Mouse (Mus musculus) gastrocnemius, postnatal 36 days (tissue): ENCODE data around the gene Tmem270. TPM values are rescaled to one million over a fixed set of nuclear protein-coding genes. Genes with fewer than 3 reads are reported as not detected.
"Not testable (repeated sequence)": the region's sequence is repeated elsewhere in the genome, so short reads cannot be mapped to it uniquely, and the experiment has no call there.

Experiments
- DNase-seq, 2 experiments: peaks; one replicate each; pipeline ENCODE4 v3.0.0; 2022
- intact Hi-C: fragments of 180-260 bp; cut with DNase I; formaldehyde crosslinking; loops from one replicate; pipeline ENCODE4 v1.15.1; 2025
- long read RNA-seq, 2 experiments: library from polyadenylated mRNA; stranded (forward); transcript quantifications; one replicate each; pipeline ENCODE4 v2.0.0; 2021
- total RNA-seq, 2 experiments: library from RNA; stranded (reverse); gene quantifications; 2 replicates each; pipeline ENCODE4 v1.2.3; 2021

Gene Tmem270
- not detected for total RNA-seq
- long read RNA-seq, experiment 1 = 0 reads
- long read RNA-seq, experiment 2 = 0 reads

- intact Hi-C loops = loop anchor here (1.0 kb wide), 2 partner anchors 55 to 59 kb away; no protein-coding TSS in a partner anchor
Observed at GRCm38 (mm10) chr5:134906633-134907032, at the start of gene Tmem270. TSS of gene Tmem270 (minus strand) at chr5:134906733.

GRCm38 (mm10) chr5:134955491-134955890 is 49.0 kb upstream of the Tmem270 start:
- DNase-seq = no peak
- intact Hi-C loops = no loop called here

More at GRCm38 (mm10) chr5:134906633-134907032, at the start of gene Tmem270:
- DNase-seq = no peak

DNA sequence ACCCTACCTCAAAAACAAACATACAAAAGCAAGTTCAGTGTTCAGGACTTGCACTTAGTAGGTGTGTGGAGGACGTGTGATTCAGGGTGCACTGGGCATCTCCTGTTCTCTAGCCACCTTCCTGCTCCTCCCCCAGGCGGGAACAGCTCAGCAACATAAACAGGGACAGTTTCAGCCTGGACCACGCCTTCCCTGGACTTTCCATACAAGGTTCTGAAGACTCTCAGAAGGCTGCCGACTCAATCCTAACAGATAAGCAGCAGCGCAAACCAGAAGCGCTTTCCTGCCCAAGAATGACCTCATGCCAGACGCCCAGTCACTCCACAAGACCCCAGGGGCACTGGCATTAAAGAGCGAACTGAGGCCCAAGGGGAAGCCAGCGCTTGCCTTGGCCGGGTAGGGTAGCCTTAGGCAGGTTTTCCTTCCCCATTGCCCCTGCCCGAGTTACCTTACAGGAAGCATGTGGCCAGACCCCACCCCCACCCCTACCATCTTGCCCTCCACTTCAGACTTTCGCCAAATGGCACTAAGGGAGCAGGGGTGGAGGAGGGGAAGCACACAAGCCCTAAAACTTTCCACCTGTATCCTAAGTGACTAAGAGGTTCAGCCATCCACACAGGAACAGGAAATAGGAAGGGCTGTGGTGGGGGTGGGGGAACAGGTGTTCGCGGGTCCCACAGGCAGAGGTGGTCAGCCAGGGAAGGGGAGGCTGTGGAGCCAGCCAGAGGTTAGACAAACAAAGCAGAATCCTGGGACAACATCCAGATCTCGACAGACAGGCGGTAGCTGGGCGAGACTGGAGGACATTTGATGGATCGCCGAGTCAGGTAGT is 44.7 kb upstream of the Tmem270 start:
- DNase-seq = no peak
- intact Hi-C loops = no loop called here

DNA sequence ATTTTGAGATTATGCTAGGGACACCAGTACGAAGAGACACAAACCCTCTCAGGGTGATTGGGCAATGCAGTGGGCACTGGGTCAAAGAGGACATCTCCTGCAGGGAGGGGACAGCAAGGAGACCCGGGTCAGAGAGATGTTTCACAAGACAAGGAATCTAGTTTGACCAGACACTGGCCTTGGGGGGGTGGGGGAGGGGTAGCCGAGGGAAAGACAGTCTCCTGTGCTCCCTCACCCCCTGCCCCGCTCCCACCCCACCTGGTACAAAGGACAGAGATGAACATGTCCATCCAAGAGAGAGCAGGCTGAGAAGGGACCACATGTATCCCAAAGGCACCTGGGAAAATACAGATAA is 41.5 kb upstream of the Tmem270 start:
- DNase-seq = no peak
- intact Hi-C loops = no loop called here

- intact Hi-C loops = no loop called here
- no peak for DNase-seq
Observed at GRCm38 (mm10) chr5:134947420-134948084, 41.0 kb upstream of the Tmem270 start.

- intact Hi-C loops = no loop called here
- no peak for DNase-seq
Observed at GRCm38 (mm10) chr5:134946857-134947255, 40.3 kb upstream of the Tmem270 start, which contains the start of gene Cldn4. TSS of gene Cldn4 (minus strand) at chr5:134946934.

DNA sequence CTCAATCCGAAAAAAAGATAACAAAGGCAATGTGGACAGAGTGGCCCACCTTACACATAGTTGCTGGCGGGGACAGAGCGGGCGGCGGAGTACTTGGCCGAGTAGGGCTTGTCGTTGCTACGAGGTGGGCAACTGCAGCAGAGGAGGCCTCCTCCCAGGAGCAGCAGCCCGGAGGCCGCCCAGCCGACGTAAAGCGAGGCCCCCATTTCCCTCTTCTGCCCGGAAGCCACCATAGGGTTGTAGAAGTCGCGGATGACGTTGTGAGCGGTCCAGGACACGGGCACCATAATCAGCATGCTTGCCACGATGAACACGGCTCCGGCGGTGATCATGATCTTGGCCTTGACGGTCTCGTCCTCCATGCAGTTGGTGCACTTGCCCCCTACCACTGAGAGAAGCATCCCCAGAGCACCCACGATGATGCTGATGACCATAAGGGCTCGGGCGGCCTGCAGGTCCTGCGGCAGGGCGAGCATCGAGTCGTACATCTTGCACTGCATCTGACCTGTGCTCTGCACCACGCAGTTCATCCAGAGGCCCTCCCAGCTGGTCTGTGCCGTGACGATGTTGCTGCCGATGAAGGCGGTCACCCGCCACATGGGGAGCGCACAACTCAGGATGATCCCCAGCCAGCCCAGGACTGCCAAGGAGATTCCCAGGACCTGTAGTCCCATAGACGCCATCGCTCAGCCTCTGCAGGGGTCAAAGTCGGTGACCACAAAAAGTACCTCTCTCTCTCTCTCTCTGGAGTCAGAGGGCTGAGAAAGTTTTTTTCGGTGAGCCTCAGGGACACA is 39.7 kb upstream of the Tmem270 start:
- intact Hi-C loops = no loop called here
- DNase-seq = no peak

- intact Hi-C loops = no loop called here
Observed at GRCm38 (mm10) chr5:134945266-134945959, 38.9 kb upstream of the Tmem270 start.

DNA sequence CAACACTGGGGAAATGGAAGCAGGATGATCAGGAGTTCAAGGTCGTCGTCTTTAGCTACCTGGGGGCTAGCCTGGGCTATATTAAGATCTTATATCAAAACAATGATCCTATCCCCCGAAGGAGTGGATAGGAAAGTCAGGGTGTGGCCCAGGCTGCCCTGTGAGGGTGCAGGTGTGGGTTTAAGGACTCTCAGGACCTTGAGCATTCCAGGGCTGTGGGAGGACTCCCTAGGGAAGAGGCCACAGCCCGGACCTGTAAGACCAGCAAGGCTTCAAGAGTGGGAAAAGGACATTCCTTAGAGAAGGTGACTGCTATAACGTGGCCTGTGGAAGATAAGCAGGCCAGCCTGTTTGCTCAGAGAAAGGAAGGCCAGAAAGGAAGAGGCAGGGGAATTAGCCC is 37.6 kb upstream of the Tmem270 start:
- no peak for DNase-seq
- intact Hi-C loops = no loop called here

More at GRCm38 (mm10) chr5:134945266-134945959, 38.9 kb upstream of the Tmem270 start:
- DNase-seq = no peak

- intact Hi-C loops = no loop called here
- DNase-seq = no peak
Observed at GRCm38 (mm10) chr5:134942740-134943139, 36.2 kb upstream of the Tmem270 start.

DNA sequence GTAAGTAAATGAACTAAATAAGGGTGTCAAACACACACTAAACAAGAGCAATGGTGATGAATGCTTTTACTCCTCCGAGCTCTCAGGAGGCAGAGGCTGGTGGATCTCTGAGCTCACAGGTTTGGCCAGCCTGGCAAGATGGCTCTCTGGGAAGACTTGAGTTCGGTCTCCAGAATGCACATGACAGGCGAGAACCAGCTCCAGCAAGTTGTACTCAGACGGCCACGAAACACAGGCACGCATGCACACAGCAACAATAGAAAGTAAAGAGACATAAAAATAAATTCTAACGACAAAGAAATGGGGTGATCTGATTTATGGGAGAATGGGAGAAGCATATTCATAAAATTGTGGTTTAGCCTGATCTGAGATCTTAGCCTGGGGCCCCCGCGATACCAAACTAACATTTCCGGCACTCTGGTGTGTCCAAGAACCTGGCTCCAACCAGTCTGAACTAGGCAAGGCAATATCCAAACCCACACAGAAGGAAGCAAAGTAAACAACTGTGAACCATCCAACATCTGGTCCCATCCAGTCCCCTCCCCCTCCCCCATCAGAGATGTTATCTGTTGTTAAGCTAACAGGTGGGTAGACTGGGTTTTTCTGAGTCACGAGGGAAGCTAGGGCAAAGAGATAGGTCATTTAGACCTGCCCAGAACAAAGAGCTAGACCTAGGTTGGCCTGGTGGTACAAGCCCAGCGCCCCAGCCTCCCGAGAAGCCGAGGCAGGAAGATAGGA is 35.1 kb upstream of the Tmem270 start:
- no peak for DNase-seq
- intact Hi-C loops = no loop called here

- DNase-seq, intact Hi-C loops: not testable (repeated sequence)
Observed at GRCm38 (mm10) chr5:134939554-134939953, 33.0 kb upstream of the Tmem270 start.

GRCm38 (mm10) chr5:134939069-134939468 is 32.5 kb upstream of the Tmem270 start:
- intact Hi-C loops = no loop called here
- DNase-seq = no peak

DNA sequence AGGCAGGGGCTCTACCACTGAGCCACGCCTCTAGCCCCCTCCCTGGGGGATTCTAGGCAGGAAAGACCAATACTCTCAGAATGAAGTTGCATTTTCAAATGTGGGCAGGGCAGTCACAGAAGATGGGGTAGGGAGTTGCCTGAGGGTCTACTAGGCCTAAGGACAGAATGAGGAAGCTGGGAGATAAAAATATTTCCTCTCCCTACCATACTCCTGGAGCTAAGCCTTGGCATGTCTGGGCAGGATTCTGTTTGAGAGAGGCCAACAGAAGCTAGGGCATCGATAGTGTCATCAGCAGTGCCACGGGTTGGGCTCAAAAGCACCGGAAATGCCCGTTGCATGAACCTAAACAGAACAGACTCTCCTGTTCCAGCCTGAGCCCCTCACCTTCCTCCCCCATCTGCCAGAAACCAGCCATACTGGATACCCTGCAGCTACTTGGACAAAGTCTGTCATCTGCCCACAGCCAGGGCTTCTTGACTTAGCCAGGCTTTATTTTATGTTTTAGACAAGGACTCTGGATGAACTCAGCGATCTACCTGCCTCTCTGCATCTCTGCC is 30.2 kb upstream of the Tmem270 start:
- no peak for DNase-seq
- intact Hi-C loops = no loop called here

GRCm38 (mm10) chr5:134936051-134936450 is 29.5 kb upstream of the Tmem270 start:
- intact Hi-C loops = no loop called here
- no peak for DNase-seq

DNA sequence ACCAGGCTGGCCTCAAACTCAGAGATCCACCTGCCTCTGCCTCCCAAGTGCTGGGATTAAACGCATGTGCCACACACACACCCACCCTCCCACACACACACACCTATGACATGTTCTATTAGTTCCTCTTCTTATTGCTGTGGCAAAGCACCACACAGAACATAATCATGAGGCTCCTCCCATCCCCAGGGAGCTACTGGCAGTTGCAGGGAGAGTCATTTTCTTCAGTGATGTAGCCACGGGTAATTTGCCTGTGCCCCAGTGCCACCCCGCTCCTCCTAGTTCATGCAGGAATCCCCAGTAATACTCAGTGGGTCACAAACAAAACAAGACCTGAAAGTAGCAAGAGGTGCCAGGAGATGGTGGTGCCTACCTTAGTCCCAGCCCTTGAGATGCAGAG is 28.1 kb upstream of the Tmem270 start:
- intact Hi-C loops = no loop called here
- DNase-seq = no peak

DNA sequence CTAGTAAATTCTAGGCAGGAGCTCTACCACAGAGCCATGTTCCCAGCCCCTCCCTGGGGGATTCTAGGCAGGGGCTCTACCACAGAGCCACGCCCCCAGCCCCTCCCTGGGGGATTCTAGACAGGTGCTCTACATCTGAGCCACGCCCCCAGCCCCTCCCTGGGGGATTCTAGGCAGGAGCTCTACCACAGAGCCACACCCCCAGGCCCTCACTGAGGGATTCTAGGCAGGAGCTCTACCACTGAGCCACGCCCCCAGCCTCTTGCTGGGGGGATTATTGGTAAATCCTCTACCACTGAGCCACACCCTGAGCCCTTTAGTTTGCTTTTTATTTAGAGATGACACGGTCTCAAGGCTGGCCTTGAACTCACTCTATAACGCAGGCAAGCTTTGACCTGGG is 27.2 kb upstream of the Tmem270 start:
- intact Hi-C loops = loop anchor here (2.0 kb wide), 1 partner anchor 27 kb away; no protein-coding TSS in a partner anchor
- not testable (repeated sequence) for DNase-seq

DNA sequence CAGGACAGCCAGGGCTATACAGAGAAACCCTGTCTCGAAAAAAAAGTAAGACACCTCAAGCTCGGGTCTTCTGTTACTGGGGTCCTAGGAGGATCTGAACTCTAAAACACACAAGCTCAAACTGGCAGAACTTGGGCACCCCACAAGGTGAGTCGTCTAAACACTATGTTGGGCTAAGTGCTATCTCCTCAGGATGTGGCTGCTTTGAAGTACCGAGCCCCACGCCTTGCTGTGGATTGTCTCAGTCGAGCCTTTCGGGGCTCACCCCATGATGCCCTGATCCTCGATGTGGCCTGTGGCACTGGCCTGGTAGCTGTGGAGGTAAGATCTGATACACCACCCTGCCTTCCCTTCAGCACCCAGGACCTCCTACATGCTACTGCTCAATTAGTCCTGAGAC is 26.7 kb upstream of the Tmem270 start:
- no peak for DNase-seq
- intact Hi-C loops = loop anchor here (2.0 kb wide), 1 partner anchor 28 kb away; no protein-coding TSS in a partner anchor

- intact Hi-C loops = loop anchor here (2.0 kb wide), 1 partner anchor 28 kb away; no protein-coding TSS in a partner anchor
- peak; percentile 25 to 35 for DNase-seq
Observed at GRCm38 (mm10) chr5:134932903-134933276, 26.4 kb upstream of the Tmem270 start.
